Mouse (Mus musculus) MEL (cell line): ENCODE results near the gene Arhgef3. TPM values are rescaled to one million over a fixed set of nuclear protein-coding genes. Genes with fewer than 3 reads are reported as not detected.

Experiments used
- DNase-seq: peaks from one replicate; pipeline ENCODE4 v3.0.0; 2011; ENCODE audit warnings: low read depth, low spot score
- H3K27ac ChIP-seq: 2 replicates; pipeline ENCODE4 v1.5.1; 2012; ENCODE audit warnings: low read depth, mild to moderate bottlenecking, control low read depth, low read length, moderate library complexity; ENCODE audit not compliant: control insufficient read depth
- H3K27me3 ChIP-seq, 2 experiments: fragments of 150-350 bp in 1 of 2; sonication (generic) in 1 of 2; 2 replicates each; pipeline ENCODE4 v1.6.1; 2012; ENCODE audit warnings: low read length in 2 of 2, mild to moderate bottlenecking in 2 of 2, improper control_type of control experiment in 1 of 2, moderate library complexity in 1 of 2; ENCODE audit not compliant: insufficient read depth in 2 of 2, control insufficient read depth in 1 of 2
- H3K36me3 ChIP-seq, 2 experiments: 2 replicates each; pipeline ENCODE4 v1.6.1; 2012 to 2014; ENCODE audit warnings: low read length in 2 of 2, improper control_type of control experiment in 1 of 2, inconsistent platforms in 1 of 2, mild to moderate bottlenecking in 1 of 2; ENCODE audit not compliant: insufficient read depth in 2 of 2, control insufficient read depth in 1 of 2
- H3K4me1 ChIP-seq, 2 experiments: fragments of 150-350 bp in 1 of 2; sonication (generic) in 1 of 2; 2 replicates each; pipeline ENCODE4 v1.6.1; 2012; ENCODE audit warnings: low read length in 2 of 2, improper control_type of control experiment in 1 of 2, mild to moderate bottlenecking in 1 of 2; ENCODE audit not compliant: insufficient read depth in 2 of 2, control insufficient read depth in 1 of 2
- H3K4me3 ChIP-seq, 2 experiments: fragments of 150-350 bp in 1 of 2; sonication (generic) in 1 of 2; 2 replicates each; pipeline ENCODE4 v1.5.1; 2012; ENCODE audit warnings: low read depth in 2 of 2, low read length in 2 of 2, mild to moderate bottlenecking in 2 of 2, moderate library complexity in 2 of 2, control low read depth in 1 of 2, improper control_type of control experiment in 1 of 2; ENCODE audit not compliant: control insufficient read depth in 1 of 2, insufficient read depth in 1 of 2
- H3K79me2 ChIP-seq: 2 replicates; pipeline ENCODE4 v1.6.1; 2012; ENCODE audit warnings: mild to moderate bottlenecking, low read length, moderate library complexity; ENCODE audit not compliant: control insufficient read depth, poor library complexity, insufficient read depth
- H3K9ac ChIP-seq: 2 replicates; pipeline ENCODE4 v1.6.1; 2012; ENCODE audit warnings: low read depth, mild to moderate bottlenecking, control low read depth, low read length, moderate library complexity; ENCODE audit not compliant: control insufficient read depth, poor library complexity, severe bottlenecking
- H3K9me3 ChIP-seq: fragments of 150-350 bp; sonication (generic); replicated peaks from 2 replicates; pipeline ENCODE4 v1.6.1; 2012; ENCODE audit warnings: mild to moderate bottlenecking, low read length, improper control_type of control experiment, moderate library complexity; ENCODE audit not compliant: insufficient read depth
- CHD2 ChIP-seq: IDR thresholded peaks from 2 replicates; pipeline ENCODE4 v1.6.1; 2011; ENCODE audit warnings: low read length, improper control_type of control experiment
- CTCF ChIP-seq, 3 experiments: IDR thresholded peaks in 2 of 3; conservative IDR thresholded peaks in 1 of 3; 2 replicates each; pipeline ENCODE4 v1.5.1; 2011 to 2012; ENCODE audit warnings: low read length in 3 of 3, low read depth in 2 of 3, mild to moderate bottlenecking in 2 of 3, improper control_type of control experiment in 1 of 3, inconsistent platforms in 1 of 3, mixed read lengths in 1 of 3, moderate library complexity in 1 of 3; ENCODE audit not compliant: control insufficient read depth in 1 of 3, insufficient read depth in 1 of 3, poor library complexity in 1 of 3, severe bottlenecking in 1 of 3
- ELF1 ChIP-seq: IDR thresholded peaks from 2 replicates; pipeline ENCODE4 v1.6.1; 2014; ENCODE audit warnings: low read depth, mild to moderate bottlenecking, inconsistent platforms, low read length, improper control_type of control experiment, moderate library complexity
- EP300 ChIP-seq, 2 experiments: IDR thresholded peaks; 2 replicates each; pipeline ENCODE4 v1.6.1; 2011; ENCODE audit warnings: improper control_type of control experiment in 2 of 2, low read length in 2 of 2, low read depth in 1 of 2, mild to moderate bottlenecking in 1 of 2
- GABPA ChIP-seq: IDR thresholded peaks from 2 replicates; pipeline ENCODE4 v1.6.1; 2012; ENCODE audit warnings: low read depth, mild to moderate bottlenecking, inconsistent platforms, low read length, improper control_type of control experiment, moderate library complexity
- HCFC1 ChIP-seq: IDR thresholded peaks from 2 replicates; pipeline ENCODE4 v1.6.1; 2012; ENCODE audit warnings: low read depth, mild to moderate bottlenecking, inconsistent platforms, low read length, improper control_type of control experiment, moderate library complexity
- JUND ChIP-seq: IDR thresholded peaks from 2 replicates; pipeline ENCODE4 v1.6.1; 2011; ENCODE audit warnings: low read depth, mild to moderate bottlenecking, improper control_type of control experiment, low read length
- MAX ChIP-seq: IDR thresholded peaks from 2 replicates; pipeline ENCODE4 v1.6.1; 2011; ENCODE audit warnings: low read length, improper control_type of control experiment
- POLR2AphosphoS2 ChIP-seq: IDR thresholded peaks from 2 replicates; pipeline ENCODE4 v1.6.1; 2011; ENCODE audit warnings: low read length, improper control_type of control experiment
- POLR2AphosphoS5 ChIP-seq: IDR thresholded peaks from 2 replicates; pipeline ENCODE4 v1.6.1; 2012; ENCODE audit warnings: low read depth, borderline replicate concordance, mild to moderate bottlenecking, inconsistent platforms, low read length, moderate library complexity, mixed read lengths
- SIN3A ChIP-seq: IDR thresholded peaks from 2 replicates; pipeline ENCODE4 v1.6.1; 2012; ENCODE audit warnings: low read length, improper control_type of control experiment, inconsistent platforms
- SMC3 ChIP-seq: IDR thresholded peaks from 2 replicates; pipeline ENCODE4 v1.6.1; 2011; ENCODE audit warnings: low read depth, low read length, improper control_type of control experiment
- TCF12 ChIP-seq: IDR thresholded peaks from 2 replicates; pipeline ENCODE4 v1.6.1; 2014; ENCODE audit warnings: low read depth, mild to moderate bottlenecking, inconsistent platforms, low read length, improper control_type of control experiment, moderate library complexity
- UBTF ChIP-seq: IDR thresholded peaks from 2 replicates; pipeline ENCODE4 v1.6.1; 2012; ENCODE audit warnings: low read depth, mild to moderate bottlenecking, inconsistent platforms, low read length, improper control_type of control experiment, moderate library complexity, borderline replicate concordance; ENCODE audit not compliant: insufficient read depth
- USF1 ChIP-seq: IDR thresholded peaks from 2 replicates; pipeline ENCODE4 v1.6.1; 2014; ENCODE audit warnings: low read depth, mild to moderate bottlenecking, inconsistent platforms, low read length, improper control_type of control experiment, moderate library complexity
- ZC3H11A ChIP-seq: IDR thresholded peaks from 2 replicates; pipeline ENCODE4 v1.6.1; 2012; ENCODE audit warnings: low read depth, mild to moderate bottlenecking, inconsistent platforms, low read length, improper control_type of control experiment
- polyA plus RNA-seq, 2 experiments: library from polyadenylated mRNA; stranded (reverse) in 1 of 2; unstranded in 1 of 2; fragments of >175 nt in 1 of 2; fragments of >200 nt in 1 of 2; gene quantifications; 2 replicates each; pipeline versions ENCODE4 v1.2.1 to v1.2.4; 2012; ENCODE audit warnings: low replicate concordance in 2 of 2, low read depth in 1 of 2; ENCODE audit not compliant: insufficient read length in 2 of 2, insufficient read depth in 1 of 2, missing spikeins in 1 of 2
- total RNA-seq: library from RNA; depleted of rRNA; stranded (reverse); fragments of 300-350 nt; gene quantifications from 2 replicates; pipeline ENCODE4 v1.2.3, GENCODE M21; 2012

The Arhgef3 gene
- total and polyA plus RNA-seq, 3 experiments: 2.1 to 2.7 TPM; not detected in 1

GRCm38 (mm10) chr14:27149401-27149800 lies 34.7 kb downstream of the Arhgef3 start:
- H3K36me3 ChIP-seq: no peaks in the 10 kb centered on the region
- H3K4me3 ChIP-seq: no peak overlapping the region
- no peak for DNase-seq

DNA sequence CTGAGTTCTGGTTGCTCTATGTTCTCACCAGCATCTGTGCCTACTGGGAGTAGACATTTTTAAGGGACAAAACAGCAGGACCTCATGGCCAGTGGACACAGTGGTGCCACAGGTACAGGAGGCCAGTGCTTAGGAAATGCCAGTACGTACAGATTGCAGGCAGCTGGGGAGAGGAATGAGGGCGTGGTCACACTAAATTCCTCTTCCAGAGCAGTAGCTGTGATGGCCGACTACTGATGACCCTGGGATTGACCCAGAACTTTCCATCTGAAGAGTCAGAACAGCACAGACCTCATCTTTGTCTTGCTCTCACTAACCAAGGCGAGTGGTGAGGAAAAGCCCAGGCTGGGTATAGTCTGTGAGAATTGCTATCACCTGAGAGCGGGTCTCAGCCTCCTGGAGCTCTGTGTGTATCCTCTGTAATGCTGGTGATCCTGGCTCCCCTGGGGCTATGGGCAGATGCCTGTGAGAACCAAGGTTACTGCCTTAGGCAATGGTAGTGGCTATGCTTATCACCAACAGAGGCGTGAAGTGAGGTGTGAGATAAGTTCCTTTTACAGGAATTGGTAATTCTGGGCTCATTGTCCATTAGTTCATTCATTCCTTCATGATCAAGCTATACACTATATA lies 35.4 kb downstream of the Arhgef3 start:
- no peaks in the 10 kb centered on the region for H3K79me2 ChIP-seq
- no peak for DNase-seq
- H3K9me3 ChIP-seq: no peaks in the 10 kb centered on the region
- H3K4me1 ChIP-seq: no peaks in the 10 kb centered on the region
- H3K27ac ChIP-seq: no peak overlapping the region
- no peaks in the 10 kb centered on the region for H3K36me3 ChIP-seq
- H3K27me3 ChIP-seq: no peaks in the 10 kb centered on the region
- no peak overlapping the region for H3K9ac ChIP-seq
- TF ChIP-seq JUND (no peak), SMC3 (no peak), POLR2AphosphoS5 (no peak)
- no peak overlapping the region for H3K4me3 ChIP-seq

More at GRCm38 (mm10) chr14:27149401-27149800, 34.7 kb downstream of the Arhgef3 start:
- TF ChIP-seq GABPA (no peak), MAX (no peak), HCFC1 (no peak), SIN3A (no peak), CTCF (IDR thresholded peaks at IDR 0.05 in 2 of 3, conservative IDR thresholded peaks at IDR 0.05 in 1 of 3; ENCODE audit: control insufficient read depth in 1 of 3, insufficient read depth in 1 of 3, low read depth in 2 of 3, low read length in 3 of 3, poor library complexity in 1 of 3, severe bottlenecking in 1 of 3) (no peak), USF1 (no peak), SMC3 (no peak), ZC3H11A (no peak), ELF1 (no peak), CHD2 (no peak), UBTF (no peak), POLR2AphosphoS2 (no peak), EP300 (IDR thresholded peaks at IDR 0.05; ENCODE audit: low read depth in 1 of 2, low read length in 2 of 2) (no peak), TCF12 (no peak)
- Histone ChIP-seq H3K27ac (no peak overlapping the region), H3K79me2 (no peaks in the 10 kb centered on the region), H3K4me1 (no peaks in the 10 kb centered on the region), H3K9me3 (no peaks in the 10 kb centered on the region), H3K27me3 (no peaks in the 10 kb centered on the region), H3K9ac (no peak overlapping the region)
